Mouse (Mus musculus) lung, postnatal 36 days (tissue): ENCODE data around the gene Hrh2.

ENCODE experiments used
- DNase-seq: peaks from one replicate; pipeline ENCODE4 v3.0.0; 2022; ENCODE audit warnings: mixed read lengths

Gene Hrh2

DNA sequence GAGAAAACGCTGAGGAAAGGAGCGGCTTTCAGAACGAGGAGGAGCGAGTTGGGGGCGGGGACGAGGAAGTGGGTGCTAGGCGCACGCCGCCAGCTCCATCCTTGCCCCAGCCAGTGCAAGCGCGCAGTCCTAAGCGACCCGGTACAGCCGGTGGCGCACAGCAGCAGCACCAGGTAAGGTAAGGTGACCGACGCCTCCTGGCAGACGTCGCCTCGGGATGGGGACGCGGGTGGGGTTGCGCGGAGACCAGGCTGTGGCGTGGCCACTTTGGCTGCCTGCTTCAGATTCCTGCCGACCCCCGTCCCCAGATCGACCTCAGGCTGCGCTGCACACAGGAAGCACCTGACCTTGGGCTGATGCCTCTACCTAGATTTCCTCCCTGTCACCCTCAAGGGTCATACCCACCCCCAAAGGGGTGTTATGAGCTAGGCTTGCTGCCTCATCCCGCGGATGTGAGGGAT is at the start of gene Hrh2:
Gene Hrh2, plus strand, starts transcription at position 109 of the 461 bp plus-strand sequence.
- no peak for DNase-seq

DNA sequence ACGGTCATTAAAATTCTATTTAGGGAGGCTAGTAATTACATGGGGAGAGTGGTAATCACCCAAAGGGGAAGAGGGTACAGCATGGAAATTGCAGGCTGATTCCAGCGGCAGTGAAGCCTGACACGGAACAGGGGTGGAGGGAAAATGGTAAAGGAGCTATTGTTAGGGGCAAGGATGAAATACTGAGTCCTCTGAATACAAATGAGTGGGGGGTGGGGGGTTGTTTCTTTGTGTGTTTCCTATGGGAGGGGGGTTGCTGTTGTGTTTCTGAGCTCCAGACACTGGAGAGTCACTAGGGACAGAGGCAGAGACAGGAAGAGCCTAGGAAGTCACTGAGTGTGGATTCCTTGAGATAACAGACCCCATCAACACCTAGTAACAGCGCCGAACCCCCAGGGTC is 48.1 kb upstream of the Hrh2 start:
- no peak for DNase-seq

DNA sequence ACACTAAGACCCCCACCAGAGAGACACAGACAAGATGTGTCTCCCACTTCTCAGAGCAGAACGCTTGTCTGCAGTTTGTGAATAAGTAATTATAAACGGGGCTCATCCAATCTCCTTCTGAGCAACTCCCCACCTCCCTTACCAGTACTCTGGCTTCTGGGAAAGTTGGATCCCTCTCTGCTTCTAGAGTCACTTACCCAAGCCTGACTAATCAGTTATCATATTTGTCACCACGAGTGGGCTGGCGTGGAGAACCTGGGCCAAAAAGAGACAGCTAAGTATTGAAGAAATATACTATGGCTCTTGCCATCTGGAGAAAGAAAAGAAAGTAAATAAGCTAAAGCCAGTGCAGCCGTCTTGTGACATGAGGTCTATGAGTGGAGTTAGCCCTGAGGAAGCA is 47.3 kb upstream of the Hrh2 start:
- no peak for DNase-seq

DNA sequence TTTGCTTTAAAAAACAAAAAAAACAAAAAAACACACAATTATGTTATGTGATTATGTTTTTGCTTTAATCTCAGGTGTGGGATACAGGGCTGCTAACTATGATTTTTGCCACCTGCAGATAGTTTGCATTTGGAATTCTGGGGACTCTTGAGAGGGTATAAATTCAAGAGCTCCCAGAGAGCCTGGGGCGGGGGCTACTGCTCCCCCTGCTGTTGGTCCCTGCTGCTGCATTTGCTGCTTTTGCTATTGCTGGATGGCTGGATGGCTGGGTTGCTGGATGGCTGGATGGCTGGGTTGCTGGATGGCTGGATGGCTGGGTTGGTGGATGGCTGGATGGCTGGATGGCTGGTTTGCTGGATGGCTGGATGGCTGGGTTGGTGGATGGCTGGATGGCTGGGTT is 44.6 kb upstream of the Hrh2 start:
- DNase-seq = no peak

DNA sequence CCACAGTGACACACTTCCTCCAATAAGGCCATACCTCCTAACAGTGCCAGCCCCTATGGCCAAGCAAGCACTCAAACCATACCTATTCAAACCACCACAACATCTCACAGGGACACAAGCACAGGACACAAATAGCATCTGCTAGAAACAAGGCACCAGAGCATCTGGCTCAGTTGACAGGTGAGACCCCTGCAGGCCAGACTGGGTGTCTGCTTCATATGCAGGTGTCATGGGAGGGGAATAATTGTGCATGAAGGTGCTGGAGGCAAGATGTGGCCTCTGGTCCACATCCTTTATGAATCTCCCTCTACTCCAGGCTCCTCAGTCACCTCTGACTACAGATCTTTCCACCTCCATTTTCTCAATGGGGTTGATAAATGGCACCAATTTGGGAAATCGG is 39.5 kb upstream of the Hrh2 start:
- DNase-seq = no peak

DNA sequence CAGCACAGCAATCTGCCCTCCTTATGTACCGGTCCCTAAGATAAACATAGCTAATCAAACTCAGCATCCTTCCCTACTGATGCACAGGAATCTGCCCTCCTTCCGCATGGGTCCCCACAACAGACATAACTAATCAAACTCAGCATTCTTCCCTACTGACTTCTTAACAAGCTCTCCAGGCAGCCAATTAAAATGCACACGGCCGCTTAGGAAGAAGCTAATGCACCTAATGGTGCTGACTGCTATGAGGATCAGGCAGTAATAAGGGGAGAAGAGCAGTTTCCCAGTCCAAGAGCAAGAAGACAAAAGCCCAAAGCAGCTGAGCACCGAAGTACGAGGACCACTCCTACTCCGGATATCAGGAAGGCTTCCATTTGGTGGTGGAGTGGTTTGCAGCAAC is 39.0 kb upstream of the Hrh2 start:
- DNase-seq = no peak

DNA sequence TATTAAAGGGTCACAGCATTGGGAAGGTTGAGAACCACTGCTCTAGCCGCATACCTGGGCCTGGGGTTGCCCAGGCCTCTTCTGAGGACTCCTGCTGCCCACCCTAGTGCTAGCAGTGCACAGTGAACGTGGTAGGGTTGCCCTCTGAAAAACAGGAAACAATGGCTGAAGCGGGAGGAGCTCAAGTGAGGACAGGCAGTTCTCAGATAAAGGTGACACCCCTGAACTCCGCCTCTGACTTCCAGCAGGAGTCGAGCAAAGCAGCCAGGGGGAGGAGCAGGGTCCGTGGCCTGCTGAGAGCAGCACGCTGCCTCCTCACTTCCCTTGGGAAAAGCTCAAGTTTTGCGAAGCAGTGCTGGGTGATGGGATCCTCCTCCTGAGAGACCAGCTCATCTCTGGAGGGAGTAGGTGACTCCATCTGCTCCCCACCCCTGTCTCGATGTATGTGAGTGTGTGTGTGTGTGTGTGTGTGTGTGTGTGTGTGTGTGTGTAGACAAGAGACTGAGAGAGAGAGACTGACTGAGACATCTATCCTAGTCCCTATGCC is 38.2 kb upstream of the Hrh2 start:
- DNase-seq = no peak

DNA sequence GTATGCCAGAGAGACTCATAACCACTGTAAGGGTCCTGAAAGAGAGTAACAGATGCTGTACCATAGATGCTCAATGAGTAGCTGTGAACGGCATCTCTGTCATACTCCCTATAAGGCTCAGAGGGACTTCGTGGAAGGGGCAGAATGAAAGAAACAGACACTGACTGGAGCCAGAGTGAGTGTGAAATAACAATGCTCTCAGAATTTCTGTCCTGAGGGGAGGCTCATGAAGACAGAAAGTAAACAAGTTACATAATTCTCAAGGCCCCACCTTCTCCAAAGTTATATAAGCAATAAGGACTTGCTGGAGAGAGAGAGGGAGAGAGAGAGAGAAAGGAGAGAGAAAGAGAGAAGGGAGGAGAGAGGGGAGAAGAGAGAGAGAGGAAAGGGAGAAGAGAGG is 36.1 kb upstream of the Hrh2 start:
- DNase-seq = no peak

DNA sequence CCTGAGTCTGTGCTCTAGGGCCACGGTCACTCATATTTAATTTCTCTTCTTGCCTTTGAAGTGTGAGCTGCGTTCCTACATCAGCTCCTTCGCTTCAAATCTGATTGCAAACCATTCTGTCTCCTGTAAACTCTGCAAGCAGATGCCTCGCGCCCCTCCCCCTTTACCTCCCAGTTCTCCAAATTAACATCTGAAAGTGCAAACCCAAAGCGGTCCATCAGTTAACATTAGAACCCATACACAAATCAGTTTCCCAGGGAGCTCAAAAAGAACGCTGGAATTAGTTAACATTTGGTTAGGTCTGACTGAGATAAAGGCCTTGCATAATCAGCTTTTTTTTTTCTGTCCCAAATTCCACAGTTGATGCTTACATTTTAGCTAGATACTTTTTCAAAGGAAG is 32.7 kb upstream of the Hrh2 start:
- DNase-seq = no peak

DNA sequence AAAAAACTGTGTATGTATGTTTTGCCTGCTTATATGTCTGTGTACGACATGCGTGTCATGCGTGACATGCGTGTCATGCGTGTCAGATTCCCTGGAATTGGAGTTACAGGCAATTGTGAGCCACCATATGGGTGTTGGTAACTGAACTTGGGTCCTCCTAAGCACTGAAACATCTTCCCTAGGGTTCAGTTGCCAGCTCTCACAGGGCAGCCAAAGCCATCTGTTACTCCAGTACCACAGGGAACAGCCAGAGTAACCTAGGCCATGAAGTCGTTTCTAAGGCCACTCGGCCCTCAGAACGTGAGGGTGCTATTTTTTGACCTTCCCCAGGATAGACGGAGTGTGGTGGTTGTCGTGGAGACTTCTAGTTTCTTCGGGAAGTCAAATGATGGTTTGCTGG is 32.2 kb upstream of the Hrh2 start:
- no peak for DNase-seq

DNA sequence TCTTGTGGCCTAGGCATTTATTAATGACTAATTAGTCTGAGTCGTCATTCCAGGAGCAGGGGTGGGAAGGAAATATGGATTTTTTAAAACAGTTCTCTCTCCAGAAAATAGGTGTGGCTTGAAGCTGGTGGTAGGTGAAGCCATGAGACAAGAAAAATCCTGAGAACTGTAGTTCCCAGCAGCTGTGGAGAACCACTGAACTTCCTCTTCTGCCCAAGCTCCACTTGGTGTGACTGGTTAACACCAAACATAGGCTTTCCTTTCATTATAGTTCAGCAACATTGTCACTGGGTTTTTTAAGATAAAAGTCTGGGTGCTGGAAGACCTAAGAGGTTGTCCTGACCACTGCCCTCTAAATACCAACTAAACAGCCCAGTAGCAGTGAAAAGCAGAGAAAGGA is 31.4 kb upstream of the Hrh2 start:
- DNase-seq = no peak

DNA sequence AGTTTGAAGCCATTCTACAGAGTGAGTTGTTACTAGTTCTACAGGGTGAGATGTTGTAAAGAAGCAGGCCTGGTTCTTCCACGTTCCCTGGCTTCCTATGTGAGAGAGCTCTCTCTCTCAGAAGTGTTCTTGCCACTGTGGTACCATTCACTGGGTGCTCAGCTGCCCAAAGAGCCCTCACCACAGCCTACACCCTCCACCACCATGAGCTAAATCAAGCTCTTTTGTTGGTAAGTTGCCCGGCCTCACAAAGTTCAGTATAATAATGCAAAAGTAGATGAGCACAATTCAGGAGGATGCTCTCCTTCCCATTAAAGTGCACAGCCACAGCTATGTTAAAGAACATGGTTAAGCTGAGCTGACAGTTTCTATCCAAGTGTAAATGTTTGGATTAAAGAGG is 30.4 kb upstream of the Hrh2 start:
- no peak for DNase-seq

DNA sequence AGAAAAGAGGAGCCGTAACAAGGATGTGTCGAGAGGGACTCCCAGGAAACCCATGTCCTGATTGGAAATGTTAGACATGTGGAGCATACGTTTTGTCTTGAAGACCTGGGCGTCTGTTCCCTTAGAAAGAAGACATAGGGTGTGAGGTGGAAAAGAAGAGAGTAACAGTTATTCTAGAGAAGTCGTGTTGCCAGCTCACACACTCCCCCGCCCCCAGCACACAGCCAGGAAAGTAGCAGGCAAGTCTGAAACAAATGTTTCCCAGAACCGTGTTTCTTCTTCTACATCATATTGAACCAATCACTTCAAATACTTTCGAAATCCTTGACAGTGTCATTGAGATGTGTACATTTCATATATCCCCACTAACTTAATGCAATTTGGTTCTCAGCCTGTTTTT is 28.6 kb upstream of the Hrh2 start:
- no peak for DNase-seq

DNA sequence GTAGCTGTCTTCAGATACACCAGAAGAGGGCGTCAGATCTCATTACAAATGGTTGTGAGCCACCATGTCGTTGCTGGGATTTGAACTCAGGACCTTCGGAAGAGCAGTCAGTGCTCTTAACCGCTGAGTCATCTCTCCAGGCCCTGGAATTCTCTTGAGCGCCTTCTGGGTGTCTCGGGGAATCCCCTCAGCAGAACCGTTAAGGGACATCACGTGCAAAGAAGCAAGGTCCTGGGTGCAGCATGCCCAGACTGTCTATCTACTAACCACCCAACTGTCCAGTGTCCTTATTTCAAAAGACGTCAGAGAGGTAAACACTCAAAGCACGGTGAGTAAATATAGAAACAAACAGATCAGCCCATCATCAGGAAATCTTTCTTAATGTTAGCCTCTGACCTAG is 27.5 kb upstream of the Hrh2 start:
- DNase-seq = no peak

DNA sequence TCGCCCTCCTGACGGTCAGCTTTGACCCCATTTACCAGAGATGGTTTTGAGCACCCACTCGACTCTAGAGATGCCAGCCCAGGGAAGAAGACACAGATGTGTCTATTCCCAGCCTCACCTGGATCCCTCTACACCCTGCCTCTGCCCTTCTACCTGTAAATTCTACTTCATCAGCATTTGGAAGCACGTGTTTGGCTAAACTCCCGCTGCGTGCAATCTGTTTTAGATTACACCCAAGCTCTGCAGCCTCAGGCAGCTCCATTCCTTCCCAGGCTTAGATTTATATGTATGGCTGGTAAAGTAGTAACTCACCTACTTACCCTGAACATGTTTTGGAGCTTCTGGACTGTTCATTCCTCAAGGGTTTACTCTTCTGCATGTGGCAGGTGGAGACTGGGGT is 26.9 kb upstream of the Hrh2 start:
- DNase-seq = no peak

DNA sequence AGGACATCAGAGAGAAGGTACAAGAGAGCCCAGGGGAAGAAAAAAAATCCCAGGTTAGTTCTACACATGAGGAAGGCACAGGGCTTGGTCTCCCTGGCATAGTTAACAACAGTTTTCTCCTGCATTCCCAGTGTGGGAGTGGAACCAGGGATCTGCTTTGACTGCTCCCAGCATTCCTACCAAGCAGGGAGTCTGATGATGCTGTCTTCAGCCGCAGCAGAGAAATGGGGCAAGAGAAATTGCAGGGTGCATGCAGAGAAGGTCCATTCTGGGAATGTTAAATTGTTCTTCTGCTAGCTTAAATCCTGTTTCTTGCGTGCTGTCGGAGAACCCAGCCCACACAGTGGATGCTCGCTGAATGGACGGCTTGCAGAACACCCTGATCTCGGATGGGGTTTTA is 26.2 kb upstream of the Hrh2 start:
- DNase-seq = no peak

DNA sequence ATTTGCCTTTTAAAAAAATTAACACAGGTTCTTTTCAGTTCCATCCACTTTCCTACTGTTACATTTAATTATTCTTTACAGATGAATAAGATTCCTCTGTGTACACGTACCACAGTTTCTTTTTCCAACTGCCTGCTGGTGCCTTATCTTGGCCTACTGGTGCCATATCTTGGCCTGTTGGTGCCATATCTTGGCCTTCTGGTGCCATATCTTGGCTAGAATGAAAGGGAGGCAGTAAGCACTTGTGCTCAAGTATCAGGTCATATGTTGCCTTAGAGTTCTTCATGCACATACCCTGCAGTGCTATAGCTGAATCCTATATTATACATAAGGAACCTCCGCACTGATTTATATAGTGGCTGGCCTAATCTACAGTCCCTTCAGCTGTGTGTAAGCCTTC is 24.9 kb upstream of the Hrh2 start:
- DNase-seq = no peak

DNA sequence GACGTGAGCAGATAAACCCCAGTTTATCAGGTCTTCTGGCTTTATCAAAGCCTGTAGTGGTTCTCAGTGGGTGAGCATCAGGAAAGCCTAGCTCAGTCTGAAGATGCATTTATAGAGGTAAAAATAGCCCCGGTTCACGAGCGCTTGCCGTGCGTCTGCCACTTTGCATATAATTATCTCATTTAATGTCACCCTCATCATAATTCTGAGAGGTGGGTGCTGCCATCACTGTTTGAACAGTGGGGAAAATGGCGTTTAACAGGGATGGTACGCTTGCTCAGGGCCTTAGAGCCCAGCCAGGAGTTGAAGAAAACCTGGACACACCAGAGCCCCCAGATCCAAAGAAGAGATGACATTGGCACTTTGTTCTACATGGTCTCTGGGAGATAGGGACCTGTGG is 23.3 kb upstream of the Hrh2 start:
- no peak for DNase-seq

DNA sequence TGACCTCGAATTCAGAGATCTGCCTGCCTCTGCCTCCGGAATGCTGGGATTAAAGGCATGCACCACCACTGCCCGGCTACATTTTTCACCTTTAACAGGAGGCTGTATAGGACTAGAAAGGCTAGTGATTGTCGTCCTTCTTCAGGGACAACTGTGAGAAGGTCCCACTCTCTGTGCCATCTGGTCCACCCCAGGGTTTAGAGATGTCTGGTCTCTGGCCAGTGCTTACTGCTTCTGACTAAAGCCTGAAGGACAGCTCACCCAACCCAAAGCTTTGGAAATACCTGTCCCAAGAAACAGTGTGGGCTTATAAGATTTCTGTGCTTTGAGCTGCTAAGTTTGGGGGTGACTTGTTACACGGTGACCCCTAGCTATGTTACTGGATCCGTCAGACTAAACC is 21.6 kb upstream of the Hrh2 start:
- DNase-seq = no peak

DNA sequence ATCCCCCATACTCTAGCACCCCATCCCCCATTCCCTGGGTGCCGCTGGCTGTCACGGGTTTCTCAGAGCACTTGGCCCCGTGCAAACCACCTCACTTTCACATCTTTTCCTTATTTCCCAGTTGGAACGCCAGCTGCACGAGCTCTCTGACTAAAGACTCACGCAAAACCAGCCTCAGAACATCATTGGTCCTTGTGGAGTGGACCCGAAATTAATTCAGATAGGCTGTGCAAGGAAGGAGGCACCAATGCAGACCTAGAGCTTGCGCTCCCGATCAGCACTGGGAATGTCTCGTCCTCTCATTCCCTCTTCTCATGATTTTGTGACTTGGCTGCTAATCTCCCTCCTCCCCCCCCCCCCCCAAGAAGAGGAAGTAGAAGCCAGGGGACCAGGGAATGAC is 20.6 kb upstream of the Hrh2 start:
- no peak for DNase-seq

DNA sequence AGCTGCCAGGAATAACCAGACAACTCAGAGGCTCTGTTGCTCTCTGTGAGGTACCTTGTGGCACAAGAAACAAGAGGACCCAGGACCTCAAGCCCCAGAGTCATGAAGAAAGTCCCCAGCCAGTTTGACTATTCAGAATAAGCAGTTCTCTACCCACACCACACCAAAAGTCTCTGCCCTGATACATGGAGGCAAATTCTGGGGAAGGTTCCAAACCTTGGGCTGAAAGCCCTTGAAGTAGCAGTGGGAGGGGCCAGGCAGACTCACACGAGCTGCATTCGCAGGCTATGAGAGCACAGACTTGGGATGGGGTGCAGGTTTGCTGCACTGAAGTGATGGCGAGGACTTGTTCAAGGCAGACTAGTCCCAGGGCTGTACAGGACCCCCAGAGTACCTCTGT is 20.2 kb upstream of the Hrh2 start:
- DNase-seq = no peak

DNA sequence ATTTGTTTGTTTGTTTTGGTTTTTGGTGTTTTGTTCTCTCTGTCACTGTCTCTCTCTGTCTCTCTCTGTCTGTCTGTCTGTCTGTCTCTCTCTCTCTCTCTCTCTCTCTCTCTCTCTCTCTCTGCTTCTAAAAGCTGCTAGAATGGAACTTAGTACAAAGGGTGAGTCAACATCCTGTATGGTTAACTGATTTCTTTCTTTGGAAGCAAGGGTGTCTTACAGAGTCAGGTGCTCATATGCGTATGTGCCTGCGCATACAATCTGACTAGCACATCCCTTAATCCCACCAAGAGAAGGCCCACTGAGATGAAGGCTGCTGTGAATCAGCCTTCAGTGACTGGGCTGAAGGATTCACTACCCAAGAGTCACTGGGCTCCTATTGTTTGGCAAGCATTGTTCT is 18.0 kb upstream of the Hrh2 start:
- no peak for DNase-seq

DNA sequence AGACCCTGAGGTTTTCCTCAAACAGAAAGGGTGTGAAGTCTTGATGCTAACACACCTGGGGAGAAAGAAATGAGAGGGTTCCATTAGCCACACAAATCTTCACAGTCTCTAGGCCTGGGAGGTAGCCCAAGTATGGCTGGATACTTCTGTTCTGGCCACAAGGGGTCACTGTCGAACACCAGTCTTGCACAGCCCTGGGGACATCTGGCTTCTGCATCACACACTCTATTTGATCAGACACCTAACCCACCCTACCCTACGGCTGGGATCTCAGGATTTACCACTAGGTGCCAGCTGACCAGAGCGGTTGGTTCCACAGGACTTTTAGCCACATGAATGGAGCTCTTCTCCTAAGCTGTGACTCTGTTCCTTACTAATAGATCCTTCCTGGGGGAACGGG is 17.2 kb upstream of the Hrh2 start:
- DNase-seq = no peak

DNA sequence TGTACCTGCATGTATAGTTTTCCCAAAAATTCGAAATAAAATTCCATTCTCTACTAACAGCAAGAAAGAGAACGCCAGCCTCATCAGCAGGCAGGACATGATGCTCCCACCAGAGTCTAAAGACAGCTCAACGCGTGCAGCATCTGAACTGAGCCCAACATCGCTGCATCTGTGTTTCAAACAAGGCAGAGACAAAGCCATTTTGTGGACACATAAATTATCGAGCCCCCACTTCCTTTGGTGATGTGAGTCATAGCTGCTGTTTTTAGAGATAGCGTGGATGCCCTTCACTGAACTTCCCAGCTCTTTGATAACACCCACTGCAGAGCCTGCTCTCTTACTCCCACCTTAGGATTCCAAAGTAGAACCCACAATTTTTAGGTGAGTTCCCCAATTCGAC is 16.5 kb upstream of the Hrh2 start:
- no peak for DNase-seq

DNA sequence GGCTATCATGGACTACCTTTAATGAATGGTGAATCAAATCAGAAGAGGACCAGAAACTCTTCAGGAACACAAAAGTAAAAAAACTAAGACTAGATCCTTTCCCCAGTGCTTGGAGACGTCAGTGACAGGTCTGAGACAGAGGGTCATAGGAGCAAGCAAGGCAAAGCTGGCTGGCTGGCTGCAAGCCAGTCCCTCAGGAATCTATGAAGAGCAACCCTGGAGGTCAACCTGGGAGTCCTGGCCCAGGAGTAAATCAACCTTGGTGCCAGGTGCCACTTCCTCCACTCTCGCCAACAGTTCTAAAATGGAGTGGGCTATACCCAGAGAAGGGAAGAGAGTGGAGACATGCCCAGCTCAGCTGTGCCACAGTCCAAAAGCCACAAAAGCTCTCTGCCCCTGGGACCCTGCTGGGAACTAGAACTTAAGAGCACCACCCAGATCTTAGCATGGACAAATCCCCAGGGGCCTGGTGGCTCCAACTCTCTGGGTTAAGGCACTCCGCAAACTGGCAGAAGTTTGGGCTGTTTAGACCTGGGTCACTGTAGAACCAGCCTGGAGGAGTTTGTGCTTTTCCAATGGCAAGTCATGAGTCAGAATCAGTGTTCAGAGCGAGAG is 15.4 kb upstream of the Hrh2 start:
- no peak for DNase-seq

DNA sequence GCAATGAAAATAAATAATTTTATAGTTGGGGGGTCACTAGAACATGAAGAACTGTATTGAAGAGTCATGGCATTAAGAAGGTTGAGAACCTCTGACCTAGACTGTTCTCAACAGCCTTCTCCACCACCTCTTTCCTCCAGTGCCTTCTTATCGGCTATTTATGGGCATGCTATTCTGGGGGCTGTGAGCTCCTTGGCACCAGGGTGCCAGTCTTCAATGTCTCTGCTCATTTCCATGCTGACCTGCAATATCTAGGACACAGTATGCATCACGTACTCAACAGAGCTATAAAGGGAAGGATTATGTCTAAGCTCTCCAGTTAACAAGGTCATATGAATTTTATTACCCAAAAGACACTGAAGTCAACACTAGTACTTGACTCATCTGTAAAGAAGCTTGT is 14.6 kb upstream of the Hrh2 start:
- DNase-seq = no peak
